Comparison of ENCODE assay signal across 18 mouse cellular contexts in genomic region chr4:119185771-119186170, GRCm38 (mm10). TPM values are rescaled to one million over a fixed set of nuclear protein-coding genes. Genes with fewer than 3 reads are reported as not detected.
"Had no signal": no experiment of that assay in that cellular context is flagged by ENCODE, and none has a peak within 500 bp of the region (broad histone marks: within the 10 kb centered on the region; RNA-seq: fewer than 3 reads in every experiment).

No protein-coding gene starts in this region.

- H3K4me3 ChIP-seq: layer of hippocampus, adult 2 months; limb, embryonic 15.5 days; midbrain, embryonic 10.5 days; neural tube, embryonic 12.5 days had no signal

- H3K4me2 ChIP-seq: limb, embryonic 15.5 days; lung, embryonic 14.5 days; neural tube, embryonic 12.5 days had no signal

- H3K9me3 ChIP-seq: limb, embryonic 15.5 days; midbrain, embryonic 10.5 days; neural tube, embryonic 12.5 days had no signal

- H3K27ac ChIP-seq: layer of hippocampus, adult 2 months; limb, embryonic 15.5 days; midbrain, embryonic 10.5 days; neural tube, embryonic 12.5 days; stomach, postnatal 0 days had no signal

- H3K4me1 ChIP-seq: limb, embryonic 15.5 days; neural tube, embryonic 12.5 days had no signal

- H3K27me3 ChIP-seq: limb, embryonic 15.5 days had no signal

- H3K36me3 ChIP-seq: limb, embryonic 15.5 days; midbrain, embryonic 10.5 days; neural tube, embryonic 12.5 days had no signal

- H3K9ac ChIP-seq: limb, embryonic 15.5 days; lung, embryonic 14.5 days; neural tube, embryonic 12.5 days had no signal

- DNase-seq: kidney, adult 9 months; kidney, postnatal 10 days; kidney, postnatal 4 days; lung, embryonic 14.5 days; lung, postnatal 10 days; lung, postnatal 4 days; midbrain, embryonic 14.5 days; thymus, adult 18-20 months; thymus, postnatal 14 days had no signal

RNA-seq across cellular contexts. Expression of gene Tmem269, which starts 32.2 kb away (rescaled TPM):
- total RNA-seq: layer of hippocampus, postnatal 10 days; megakaryocyte, adult 5-6 weeks; neutrophil, adult 5-6 weeks had no signal
- polyA plus RNA-seq: limb, embryonic 11.5 days; limb, embryonic 15.5 days; lung, embryonic 14.5 days had no signal
